In the genomic region with DNA sequence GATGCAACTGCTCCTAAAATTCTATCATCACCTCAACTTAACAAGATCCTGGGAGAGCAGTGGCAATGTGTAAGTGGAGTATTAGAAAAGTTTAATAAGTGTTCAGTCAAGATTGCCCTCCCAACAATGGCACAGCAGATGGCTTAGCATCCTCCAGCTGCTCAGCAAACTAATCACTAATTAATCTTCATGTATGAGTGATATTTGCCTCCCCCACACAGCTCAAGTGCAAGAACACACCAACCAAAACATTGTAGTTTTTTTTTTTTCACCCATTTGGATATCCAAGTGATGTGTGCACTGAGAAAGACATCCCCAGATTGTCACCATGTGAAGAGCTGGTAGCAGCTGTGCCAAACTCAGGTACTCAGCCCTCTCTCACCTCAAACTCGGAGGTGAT, we compare ENCODE assay signal across 17 mouse cellular contexts.
DNase-seq lines count a peak whose midpoint lies in the region; TF ChIP-seq lines count a peak whose summit lies in the region.
"Had no signal": no experiment of that assay in that cellular context is flagged by ENCODE, and none has a peak within 500 bp of the region (broad histone marks: within the 10 kb centered on the region; RNA-seq: fewer than 3 reads in every experiment).

No protein-coding gene starts in this region.

- TF ChIP-seq POLR2A in brain, embryonic 14.5 days (IDR thresholded peaks at IDR 0.05; ENCODE audit: borderline replicate concordance, extremely low read depth, insufficient read depth, insufficient read length, poor library complexity, severe bottlenecking): no peak

- intact Hi-C loops in left cerebral cortex, postnatal 14 days (cut with DNase I): no loop called here

- DNase-seq in layer of hippocampus, adult 11-12 months (ENCODE audit: low spot score): peak; percentile 19
- DNase-seq in layer of hippocampus, postnatal 10 days (ENCODE audit: low spot score in 2 of 2): no peak
- DNase-seq in brain, adult 2 months (ENCODE audit: low read depth, low spot score): peak; percentile 49
- peak; percentile 61 for DNase-seq in brain, embryonic 14.5 days (ENCODE audit: low read depth)
- peak; percentile 13 to 24 for DNase-seq in layer of hippocampus, adult 8-10 months (ENCODE audit: low spot score in 2 of 2)
- no peak for DNase-seq in left cerebral cortex, postnatal 14 days (ENCODE audit: low spot score in 2 of 2)
- DNase-seq in lung, postnatal 4 days: no peak
- DNase-seq: adrenal gland, adult 8-10 months; cerebellum, adult 9-10 months; gastrocnemius, postnatal 25 days; heart, adult 18-20 months; heart, postnatal 10 days; kidney, postnatal 25 days; left cerebral cortex, postnatal 4 days; lung, postnatal 36 days; right cerebral cortex, postnatal 25 days; spleen, adult 18-20 months had no signal

- TF ChIP-seq CTCF in brain, embryonic 14.5 days (IDR thresholded peaks at IDR 0.05; ENCODE audit: borderline replicate concordance, extremely low read depth, insufficient read depth, insufficient read length): no peak

Comparison
In these comparisons a context has a peak if more than half of its experiments do, and no peak if none do; other contexts are left out.
1. DNase-seq: peak in layer of hippocampus, adult 11-12 months (single experiment), brain, adult 2 months (single experiment), brain, embryonic 14.5 days (single experiment) and layer of hippocampus, adult 8-10 months (2 of 2); none in layer of hippocampus, postnatal 10 days (0 of 2), left cerebral cortex, postnatal 14 days (0 of 2) and lung, postnatal 4 days (0 of 2).